Mouse (Mus musculus) T-helper 1 cell (primary cell): ENCODE data around the gene Ubqln1.

Experiments used
- in situ Hi-C: fragments of 300-600 bp; cut with MboI, MseI; formaldehyde crosslinking; loops from one replicate; pipeline ENCODE4 v1.15.1; 2025; ENCODE audit warnings: high pct_unique_total_duplicates

Gene Ubqln1

DNA sequence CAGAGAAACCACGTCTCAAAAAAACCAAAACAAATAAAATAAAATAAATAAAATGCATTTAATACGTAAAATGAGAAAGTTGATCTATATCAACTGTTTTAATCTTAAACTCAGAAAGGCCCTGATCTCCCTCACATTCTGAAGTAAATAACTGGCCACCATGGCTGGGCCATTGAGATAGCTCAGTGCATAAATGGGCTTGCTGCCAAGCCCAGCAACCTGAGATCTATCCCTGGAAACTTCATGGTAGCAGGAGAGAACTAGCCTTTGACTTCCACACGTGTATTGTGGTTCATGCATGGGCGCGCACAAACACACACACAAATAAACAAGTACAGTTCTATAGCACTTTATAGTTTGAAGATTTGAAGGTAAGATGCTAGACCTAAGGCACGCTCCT lies 14.1 kb downstream of the Ubqln1 start:
- in situ Hi-C loops: no loop called here

DNA sequence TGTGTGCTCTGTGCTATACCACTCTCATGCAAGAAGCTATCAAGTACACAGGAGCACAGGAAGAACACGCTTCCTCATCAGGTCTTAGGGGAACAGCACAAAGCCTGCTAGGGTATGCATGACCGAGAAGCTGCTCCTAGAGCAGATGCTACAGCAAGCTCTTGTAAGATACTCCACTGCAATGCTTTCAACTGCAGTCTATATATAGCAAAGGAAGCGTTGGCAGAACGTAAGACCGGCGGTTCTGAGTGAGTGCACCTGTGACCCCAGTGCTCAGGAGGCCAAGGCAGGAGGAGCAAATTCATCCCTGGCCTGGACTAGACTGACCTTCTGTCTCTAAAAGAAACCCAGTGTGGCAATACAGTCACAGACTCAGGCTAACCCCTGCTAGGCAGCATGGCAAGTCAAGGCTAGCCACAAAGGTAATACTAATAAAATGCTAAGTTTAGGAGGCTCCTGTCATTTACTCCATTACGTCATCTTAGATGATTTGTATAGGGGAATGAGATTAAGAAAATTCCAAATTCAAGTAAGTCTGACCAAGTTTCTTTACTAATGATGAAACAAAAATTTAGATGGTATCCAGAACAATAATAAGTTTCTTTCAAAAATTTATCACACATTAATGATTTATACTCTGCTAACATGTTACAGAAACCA lies 17.3 kb downstream of the Ubqln1 start:
- in situ Hi-C loops: no loop called here

- in situ Hi-C loops: no loop called here
Measured at GRCm38 (mm10) chr13:58197211-58197610, 18.2 kb downstream of the Ubqln1 start.

DNA sequence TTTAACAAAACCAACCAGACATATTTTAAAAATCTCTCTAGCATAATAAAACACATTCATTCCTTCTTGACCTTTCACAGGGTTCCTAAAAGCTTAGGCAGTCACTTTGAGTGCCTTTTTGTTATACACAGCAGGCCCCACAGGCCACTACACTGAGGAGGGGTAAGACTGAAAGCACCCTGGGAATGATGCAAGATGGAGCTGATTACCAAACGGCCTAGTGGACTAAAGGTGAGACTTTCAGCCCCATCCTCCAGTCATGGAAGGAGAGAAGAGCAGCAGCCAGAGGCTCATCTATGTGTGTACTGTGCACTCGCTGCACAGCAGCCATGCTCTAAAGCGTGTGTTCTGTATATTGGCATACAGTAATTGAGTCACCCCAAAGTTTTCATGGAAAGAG lies 20.5 kb downstream of the Ubqln1 start:
- in situ Hi-C loops: no loop called here

- in situ Hi-C loops: no loop called here
Measured at GRCm38 (mm10) chr13:58193221-58193620, 22.2 kb downstream of the Ubqln1 start.

DNA sequence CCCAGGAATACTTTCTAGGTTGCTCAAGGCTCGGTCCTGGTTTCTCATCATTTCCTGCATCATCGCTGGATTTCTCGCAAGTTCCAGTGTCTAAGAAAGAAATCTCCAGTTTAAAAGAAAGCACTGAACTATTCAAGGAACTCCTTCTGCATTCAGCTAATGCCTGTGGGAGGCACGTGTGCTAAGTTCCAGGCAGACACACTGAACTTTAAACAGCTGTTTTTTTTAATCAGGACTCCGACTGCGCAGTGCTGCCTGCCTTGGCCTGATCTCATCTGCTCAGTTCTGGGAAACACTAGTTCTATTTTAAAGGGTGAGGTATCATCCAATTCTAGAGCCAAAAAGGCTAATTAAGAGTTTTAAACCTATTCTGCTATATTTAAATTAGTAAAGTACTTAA lies 23.3 kb downstream of the Ubqln1 start:
- in situ Hi-C loops: no loop called here

- in situ Hi-C loops: no loop called here
Measured at GRCm38 (mm10) chr13:58191516-58191915, 23.9 kb downstream of the Ubqln1 start.

DNA sequence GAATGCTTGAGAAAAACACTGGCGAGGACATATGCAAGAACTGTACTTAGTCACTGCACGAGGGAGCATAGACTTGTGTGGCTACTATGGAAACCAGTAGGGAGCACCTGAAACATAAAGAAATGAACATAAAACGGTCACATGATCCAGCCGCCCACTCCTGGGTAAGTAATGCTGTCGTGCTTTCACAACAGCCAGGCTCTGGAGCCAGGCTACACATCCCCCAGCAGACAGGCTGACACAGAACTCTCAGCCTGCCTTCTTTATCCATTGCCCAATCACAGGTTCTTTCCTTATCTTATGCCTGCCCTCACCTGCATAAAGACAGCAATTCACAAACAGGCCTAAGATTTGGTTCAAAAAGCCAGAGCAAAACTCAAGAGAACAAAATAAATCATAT lies 26.0 kb downstream of the Ubqln1 start:
- in situ Hi-C loops: no loop called here

- in situ Hi-C loops: no loop called here
Measured at GRCm38 (mm10) chr13:58188412-58188811, 27.0 kb downstream of the Ubqln1 start.

DNA sequence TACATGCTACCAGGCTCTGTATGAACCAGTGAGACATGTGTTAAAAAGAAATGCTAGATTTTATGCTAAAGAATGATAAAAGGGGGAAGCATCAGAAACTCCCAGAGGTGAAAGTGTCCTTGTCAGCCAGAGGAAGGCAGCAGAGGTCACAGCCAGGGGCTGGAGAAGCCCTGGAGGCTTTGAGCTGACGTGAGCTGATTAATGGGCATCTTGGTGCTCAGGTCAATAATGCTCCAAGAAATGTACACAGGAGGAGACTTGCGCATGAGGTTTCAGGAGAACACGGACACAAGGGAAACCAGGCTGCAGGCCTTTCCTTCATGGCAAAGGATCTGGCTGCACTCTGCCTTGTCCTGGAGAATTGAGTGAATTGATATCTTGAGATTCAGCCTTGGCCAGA lies 27.7 kb downstream of the Ubqln1 start:
- in situ Hi-C loops: no loop called here

- in situ Hi-C loops: no loop called here
Measured at GRCm38 (mm10) chr13:58186281-58186680, 29.2 kb downstream of the Ubqln1 start.

- in situ Hi-C loops: no loop called here
Measured at GRCm38 (mm10) chr13:58184111-58184510, 31.3 kb downstream of the Ubqln1 start.

- in situ Hi-C loops: no loop called here
Measured at GRCm38 (mm10) chr13:58181607-58182551, 33.6 kb downstream of the Ubqln1 start.

DNA sequence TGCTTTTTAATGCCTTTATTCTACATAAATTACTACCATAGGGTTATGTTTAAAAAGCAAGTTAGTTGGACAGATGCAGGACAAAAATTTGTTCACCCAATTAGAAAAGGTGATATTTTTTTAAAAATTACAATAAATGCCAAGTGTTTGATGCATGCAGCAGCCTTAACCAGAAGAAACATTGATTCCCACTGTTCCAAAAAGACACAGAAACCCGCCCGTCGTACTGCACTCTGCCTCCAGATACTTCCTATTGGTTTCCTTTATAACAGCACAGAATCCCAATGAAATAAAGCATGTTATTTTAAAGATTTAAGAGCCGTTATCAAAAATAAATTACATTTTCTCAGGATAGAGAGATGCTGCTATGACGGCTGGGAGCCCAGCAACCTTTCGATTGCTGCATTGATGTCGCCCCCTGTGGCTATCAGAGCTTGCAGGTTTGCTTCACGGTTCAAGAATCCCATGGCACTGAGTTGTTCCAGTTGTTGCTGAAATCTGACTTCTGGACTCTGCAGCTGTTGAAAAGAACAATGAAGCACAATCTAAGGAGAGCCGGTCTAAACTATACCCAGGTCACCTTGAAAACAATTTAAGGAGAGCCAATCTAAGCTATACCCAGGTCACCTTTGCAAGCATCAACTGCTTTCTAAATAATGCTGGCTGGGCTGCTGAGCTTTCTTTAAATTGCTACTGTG lies 37.8 kb downstream of the Ubqln1 start:
- in situ Hi-C loops: no loop called here

DNA sequence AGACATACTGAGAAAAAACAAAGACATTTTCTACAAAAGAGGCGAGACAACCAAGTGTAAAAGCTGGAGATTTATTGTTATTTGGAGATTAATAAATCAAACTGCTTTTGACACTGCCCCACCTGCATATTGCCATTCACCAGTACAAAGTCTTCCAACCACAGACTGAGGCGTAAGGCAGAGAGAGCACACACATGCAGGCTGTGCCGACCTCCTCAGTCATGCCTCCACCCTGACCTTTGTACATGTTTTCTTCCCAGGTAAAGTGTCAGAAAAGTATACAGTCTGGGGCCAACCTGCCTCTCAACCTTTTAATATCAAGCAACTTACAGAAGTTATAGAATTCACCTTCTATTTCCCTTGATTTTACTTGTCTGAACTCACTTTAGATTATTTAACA lies 39.3 kb downstream of the Ubqln1 start:
- in situ Hi-C loops: no loop called here

DNA sequence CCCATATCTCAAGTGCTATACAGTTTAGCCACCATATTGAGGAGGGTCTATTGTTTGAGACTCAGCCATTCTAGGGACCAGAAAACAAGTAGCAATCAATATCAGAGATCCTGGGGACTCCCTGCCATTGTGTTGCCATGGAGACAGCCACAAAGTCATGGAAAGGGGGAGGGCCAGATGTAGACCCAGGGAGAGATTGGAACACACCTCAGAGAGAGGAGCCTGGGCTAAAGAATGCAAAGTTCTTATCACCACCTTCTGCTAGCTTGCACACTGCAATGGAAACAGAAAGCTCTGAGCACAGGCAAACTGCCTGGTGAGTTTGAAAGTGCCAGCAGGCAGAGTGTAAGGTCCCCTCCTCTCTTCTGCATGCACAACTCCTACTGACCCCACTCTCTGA lies 47.3 kb downstream of the Ubqln1 start:
- in situ Hi-C loops: loop anchor here (10.0 kb wide), 1 partner anchor 683 kb away; no protein-coding TSS in a partner anchor

DNA sequence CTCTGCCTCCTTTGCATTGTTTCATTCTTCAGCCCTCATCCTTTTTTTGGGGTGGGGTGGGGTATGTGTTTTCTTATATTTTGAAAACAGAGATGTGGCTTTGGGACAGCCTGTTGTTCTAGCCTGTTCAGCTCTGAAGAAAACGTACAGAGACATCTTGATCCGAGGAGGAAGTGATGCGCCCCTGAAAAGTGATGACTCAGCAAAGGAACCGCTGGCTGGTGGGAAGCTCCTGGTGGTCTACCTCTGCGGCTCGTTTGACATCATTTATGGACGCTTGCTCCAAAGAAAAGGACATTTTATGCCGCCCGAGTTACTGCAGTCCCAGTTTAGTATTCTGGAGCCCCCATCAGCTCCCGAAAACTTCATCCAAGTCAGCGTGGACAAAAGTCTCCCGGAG lies 52.1 kb downstream of the Ubqln1 start:
- in situ Hi-C loops: loop anchor here (10.0 kb wide), 1 partner anchor 679 kb away; no protein-coding TSS in a partner anchor

DNA sequence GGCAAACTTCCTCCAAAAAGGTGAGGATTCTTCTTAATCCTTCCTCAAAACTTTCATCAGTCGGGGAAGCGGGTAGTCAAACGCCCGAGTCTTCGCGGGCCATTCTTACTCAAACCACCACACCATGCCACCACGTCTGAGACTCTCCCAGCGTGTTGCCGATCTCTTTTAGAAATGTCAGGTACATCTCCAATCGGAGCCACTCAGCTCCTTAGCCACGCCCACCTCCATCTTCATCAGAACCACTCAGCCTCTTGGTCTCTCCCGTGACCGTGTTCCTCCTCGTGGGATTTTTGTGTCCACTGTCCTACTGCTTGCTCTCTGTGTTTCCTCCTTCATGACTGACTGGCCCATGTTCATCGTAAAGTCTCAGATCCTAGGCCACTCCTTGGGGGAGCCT lies 54.7 kb downstream of the Ubqln1 start:
- in situ Hi-C loops: loop anchor here (10.0 kb wide), 1 partner anchor 676 kb away; no protein-coding TSS in a partner anchor

DNA sequence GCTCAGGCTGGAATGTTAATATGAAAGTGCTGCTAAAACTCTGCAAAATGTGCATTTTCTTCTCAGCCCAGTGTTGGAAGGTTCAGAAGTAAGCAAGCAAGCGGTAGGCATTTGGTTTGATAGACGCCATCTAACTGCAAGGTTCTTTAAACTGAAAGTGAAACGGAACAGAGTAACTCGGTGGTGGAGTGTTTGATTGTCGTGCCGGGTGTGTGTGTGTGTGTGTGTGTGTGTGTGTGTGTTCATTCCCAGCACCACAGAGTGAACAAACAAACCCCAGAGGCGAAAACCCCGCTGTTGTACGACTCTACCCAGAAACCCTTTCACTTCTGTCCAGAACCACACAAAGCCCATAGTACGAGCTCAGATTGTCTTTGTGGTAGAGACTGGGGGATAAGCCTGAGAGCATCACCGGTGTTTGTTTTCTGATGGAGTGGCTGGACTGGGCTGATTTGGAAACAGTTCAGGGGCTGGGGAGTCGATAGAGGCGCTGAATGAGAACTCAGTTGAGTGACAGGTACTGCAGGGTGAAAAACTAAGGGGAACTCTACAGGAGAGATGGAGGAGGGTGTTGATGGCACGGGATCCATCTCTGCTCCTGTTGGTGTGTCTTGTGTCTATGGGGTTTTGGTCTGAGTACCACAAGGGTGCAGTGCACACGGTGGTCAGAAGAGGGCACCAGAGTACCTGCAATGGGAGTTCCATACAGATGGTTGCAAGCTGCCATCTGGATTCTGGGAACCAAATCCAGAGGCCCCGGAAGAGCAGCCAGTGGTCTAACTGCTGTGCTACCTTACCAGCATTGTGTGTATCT lies 57.1 kb downstream of the Ubqln1 start:
- in situ Hi-C loops: loop anchor here (5.0 kb wide), 2 partner anchors 49 to 229 kb away; partner anchors contain the start of gene 2210016F16Rik

DNA sequence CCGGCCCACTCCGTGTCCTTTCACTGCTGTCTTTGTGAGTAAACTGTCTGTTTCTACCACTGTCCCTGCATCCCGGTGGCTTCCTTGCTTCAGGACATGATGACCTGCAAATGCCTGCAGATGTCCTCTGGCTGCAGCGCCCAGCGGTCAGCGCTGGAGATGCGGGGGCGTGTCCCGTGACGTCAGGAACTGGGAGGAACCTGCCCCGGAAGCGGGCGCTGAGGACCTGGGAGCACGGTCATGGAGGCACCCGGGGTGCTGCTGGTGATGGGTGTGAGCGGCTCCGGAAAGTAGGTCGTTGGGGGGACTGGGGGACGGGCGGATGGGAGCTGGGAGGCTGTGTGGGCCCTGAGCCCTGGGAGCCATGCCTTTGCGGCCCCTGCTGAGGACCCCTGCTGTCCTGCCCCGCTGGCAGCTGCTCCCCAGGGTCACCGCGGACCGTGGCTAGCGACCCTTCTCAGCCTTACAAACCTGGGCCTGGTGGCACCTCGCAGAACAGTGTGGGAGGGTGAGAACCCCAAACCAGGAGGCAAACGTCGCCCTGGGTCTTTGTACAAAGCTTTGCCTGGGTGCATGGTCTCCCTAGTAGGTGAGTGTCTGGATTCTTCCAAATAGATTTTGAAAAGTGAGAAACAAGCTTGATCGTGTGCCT lies 57.9 kb downstream of the Ubqln1 start, which contains the start of gene Idnk:
TSS of gene Idnk (plus strand) at position 203 of the 652 bp plus-strand sequence.
- in situ Hi-C loops: loop anchor here (5.0 kb wide), 2 partner anchors 50 to 230 kb away; partner anchors contain the start of gene 2210016F16Rik
